Mouse (Mus musculus) intestine, embryonic 14.5 days (tissue): ENCODE results near the gene Acer3. TPM values are rescaled to one million over a fixed set of nuclear protein-coding genes. Genes with fewer than 3 reads are reported as not detected.

ENCODE experiments used
- ATAC-seq: fragments of 200-750 bp; cut with Nextera tagmentation; replicated peaks from 2 replicates; pipeline ENCODE4 v1.8.0; 2017; ENCODE audit warnings: low read depth, moderate number of reproducible peaks, moderate TSS enrichment, moderate library complexity; ENCODE audit not compliant: low FRiP score, low TSS enrichment
- DNase-seq: peaks from one replicate; pipeline ENCODE4 v3.0.0-alpha.2; 2018; ENCODE audit warnings: low spot score
- H3K27ac ChIP-seq: fragments of 300-500 bp; sonication (generic); 2 replicates; pipeline ENCODE4 v1.5.1; 2014; ENCODE audit warnings: low read depth, mild to moderate bottlenecking, control low read depth
- H3K27me3 ChIP-seq: fragments of 300-500 bp; sonication (generic); replicated peaks from 2 replicates; pipeline ENCODE4 v1.6.1; 2014; ENCODE audit warnings: low read length, control low read depth; ENCODE audit not compliant: control insufficient read depth, insufficient read depth
- H3K36me3 ChIP-seq: fragments of 300-500 bp; sonication (generic); 2 replicates; pipeline ENCODE4 v1.6.1; 2014; ENCODE audit warnings: low read length, control low read depth; ENCODE audit not compliant: control insufficient read depth, insufficient read depth
- H3K4me1 ChIP-seq: fragments of 300-500 bp; sonication (generic); replicated peaks from 2 replicates; pipeline ENCODE4 v1.6.1; 2014; ENCODE audit warnings: low read length, control low read depth, mixed read lengths; ENCODE audit not compliant: control insufficient read depth, insufficient read depth
- H3K4me2 ChIP-seq: fragments of 300-500 bp; sonication (generic); 2 replicates; pipeline ENCODE4 v1.6.1; 2014; ENCODE audit warnings: low read length
- H3K4me3 ChIP-seq: fragments of 300-500 bp; sonication (generic); 2 replicates; pipeline ENCODE4 v1.5.1; 2014; ENCODE audit warnings: low read depth, low read length, control low read depth, mixed read lengths
- H3K9ac ChIP-seq: fragments of 300-500 bp; sonication (generic); 2 replicates; pipeline ENCODE4 v1.6.1; 2014; ENCODE audit warnings: mild to moderate bottlenecking, low read length
- H3K9me3 ChIP-seq: fragments of 300-500 bp; sonication (generic); 2 replicates; pipeline ENCODE4 v1.6.1; 2016; ENCODE audit warnings: low read length, control low read depth; ENCODE audit not compliant: control insufficient read depth
- WGBS: fragments of 180-500 bp; shearing (Covaris S2); extraction: QIAGEN DNeasy Blood & Tissue Kit; methylation state at CpG from one replicate; pipeline ENCODE4 v1.1.7; 2014; 5-methylcytosine and 5-hydroxymethylcytosine counted together
- polyA plus RNA-seq: library from polyadenylated mRNA; unstranded; fragments of >200 nt; fragmentation: Nextera tagmentation; extraction: Ambion mirVana; gene quantifications from 2 replicates; pipeline ENCODE4 v1.2.1, GENCODE M21; 2014

Gene Acer3
- polyA plus RNA-seq, 1 experiment from 2014 or later = 21.7 TPM

- Histone ChIP-seq H3K27ac (peak overlapping the region; percentile 55), H3K4me1 (peaks cover 38% of the 10 kb centered on the region), H3K4me2 (0 out of 2 replicates have a peak overlapping the region, but pooled peaks have one; percentile 24), H3K9me3 (no peaks in the 10 kb centered on the region), H3K36me3 (peaks cover 21% of the 10 kb centered on the region), H3K27me3 (no peaks in the 10 kb centered on the region), H3K9ac (no peak overlapping the region), H3K4me3 (no peak overlapping the region)
- DNase-seq (no peak), ATAC-seq (no peak)
- 31% methylated on average over 4 of the region's 4 CpGs for WGBS
Observed at GRCm38 (mm10) chr7:98354921-98355310, 33.9 kb upstream of the Acer3 start.

DNA sequence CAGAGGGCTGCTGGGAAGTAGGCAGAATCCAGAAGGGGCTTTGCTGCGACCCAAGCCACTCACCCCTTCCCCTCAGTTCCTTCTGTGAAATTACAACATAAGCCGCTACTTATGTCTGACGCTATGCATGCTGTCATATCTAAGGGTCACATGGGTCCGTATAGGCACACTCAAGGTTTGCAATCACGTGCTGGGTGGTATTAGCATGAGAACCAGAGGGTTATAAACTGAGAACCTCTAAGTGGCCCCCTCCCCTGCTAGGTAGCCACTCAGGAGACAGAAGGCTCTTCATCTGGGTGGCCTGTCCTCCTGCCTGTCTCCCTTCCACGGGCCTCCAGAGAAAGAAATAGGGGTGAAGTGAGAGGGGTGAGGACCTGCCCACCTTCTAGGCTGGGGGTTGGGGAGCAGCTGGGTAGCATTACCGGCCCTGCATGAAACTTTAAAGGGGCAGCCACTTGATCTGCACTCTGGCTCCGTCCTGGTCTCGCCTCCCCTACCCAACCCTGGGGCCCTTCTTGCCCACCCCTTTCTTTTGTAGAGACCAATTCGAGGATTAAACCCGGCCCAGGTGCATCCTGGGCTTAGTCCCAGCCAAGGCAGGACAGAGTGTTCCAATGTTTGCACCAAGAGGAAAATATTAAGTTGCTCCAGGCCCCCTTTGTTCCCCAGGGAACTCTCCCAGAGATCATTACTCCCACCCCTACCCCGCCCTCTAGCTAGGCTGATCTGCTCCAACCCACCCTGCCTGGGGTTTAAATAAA lies 33.3 kb upstream of the Acer3 start:
- H3K4me1 ChIP-seq = peaks cover 32% of the 10 kb centered on the region
- H3K4me2 ChIP-seq = peak overlapping the region; percentile 24; the same call in 1 of the 2 replicates
- DNase-seq (no peak), ATAC-seq (peak; percentile 37; the same call in 1 of the 2 replicates)
- peaks cover 22% of the 10 kb centered on the region for H3K36me3 ChIP-seq
- H3K9ac ChIP-seq = no peak overlapping the region
- no peaks in the 10 kb centered on the region for H3K27me3 ChIP-seq
- no peak overlapping the region for H3K4me3 ChIP-seq
- peak overlapping the region; percentile 55 for H3K27ac ChIP-seq
- no peaks in the 10 kb centered on the region for H3K9me3 ChIP-seq
- 18% methylated on average over 12 of the region's 12 CpGs for WGBS

DNA sequence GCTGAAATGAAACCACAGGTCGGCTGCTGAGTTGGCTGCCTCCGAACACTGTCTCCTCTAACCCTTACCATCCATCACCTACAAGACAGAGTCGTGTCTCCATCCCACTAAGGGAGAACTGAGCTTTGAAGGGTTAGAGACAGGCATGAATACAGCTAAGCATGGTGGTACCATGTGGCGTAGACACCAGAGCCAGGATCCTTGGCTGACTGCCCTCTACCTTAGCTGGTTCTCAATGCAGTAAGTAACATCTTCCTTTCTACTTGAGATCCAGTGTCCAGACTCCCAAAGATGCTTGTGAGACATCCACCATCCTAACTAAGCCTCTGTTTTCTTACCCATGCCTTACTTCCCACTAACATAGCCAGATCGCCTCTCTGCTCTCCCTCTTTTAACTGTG lies 32.6 kb upstream of the Acer3 start:
- H3K9me3 ChIP-seq = no peaks in the 10 kb centered on the region
- H3K4me2 ChIP-seq = no peak overlapping the region
- H3K4me3 ChIP-seq = no peak overlapping the region
- no peak overlapping the region for H3K27ac ChIP-seq
- H3K27me3 ChIP-seq = no peaks in the 10 kb centered on the region
- DNase-seq = no peak
- ATAC-seq = no peak
- H3K4me1 ChIP-seq = peaks cover 25% of the 10 kb centered on the region
- 79% methylated on average over 5 of the region's 5 CpGs for WGBS
- H3K36me3 ChIP-seq = peaks cover 22% of the 10 kb centered on the region
- no peak overlapping the region for H3K9ac ChIP-seq

DNA sequence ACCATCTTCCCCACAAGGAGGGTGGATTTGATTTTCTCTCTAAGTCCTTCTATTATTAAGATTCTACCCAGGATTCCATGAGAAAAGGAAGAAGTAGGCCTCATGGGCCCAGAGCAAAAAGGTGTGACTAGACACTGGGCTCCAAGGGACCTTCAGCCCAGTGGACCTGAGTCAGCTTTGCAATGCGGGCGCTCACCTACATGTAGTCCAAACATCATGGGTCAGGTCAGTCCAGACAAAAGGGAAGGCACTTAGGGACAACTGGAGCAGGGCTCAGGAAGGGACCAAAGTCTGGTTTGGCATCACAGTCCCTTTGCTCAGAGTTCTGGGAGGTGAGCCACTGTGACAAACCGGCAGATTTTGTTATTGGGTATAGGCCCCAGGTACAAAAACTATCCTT lies 30.5 kb upstream of the Acer3 start:
- Histone ChIP-seq H3K9me3 (no peaks in the 10 kb centered on the region), H3K36me3 (peaks cover 22% of the 10 kb centered on the region), H3K4me2 (no peak overlapping the region), H3K27me3 (no peaks in the 10 kb centered on the region), H3K4me1 (peaks cover 25% of the 10 kb centered on the region), H3K27ac (no peak overlapping the region), H3K4me3 (no peak overlapping the region), H3K9ac (no peak overlapping the region)
- no peak for DNase-seq
- WGBS = 99% methylated on average over 3 of the region's 3 CpGs
- no peak for ATAC-seq

DNA sequence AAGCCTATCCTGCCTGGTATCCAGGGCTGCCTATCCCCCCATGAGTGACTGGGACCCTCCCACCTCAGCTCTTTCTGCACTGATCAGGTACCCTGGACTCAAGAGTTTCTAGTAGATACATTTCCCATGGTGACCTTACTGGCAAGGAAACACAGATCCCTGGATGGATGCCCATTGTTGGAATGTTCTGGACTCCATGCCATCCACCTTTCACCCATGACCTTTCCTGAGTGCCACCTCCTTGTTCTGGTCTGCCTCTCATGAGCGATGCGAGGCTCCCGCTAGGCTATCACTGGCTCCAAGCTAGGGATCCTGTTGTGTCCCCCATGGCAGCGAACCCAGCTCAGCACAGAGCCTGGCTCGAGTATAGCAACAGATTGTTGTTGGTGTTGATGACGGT lies 28.8 kb upstream of the Acer3 start:
- Histone ChIP-seq H3K4me1 (peaks cover 10% of the 10 kb centered on the region), H3K9ac (no peak overlapping the region), H3K4me2 (no peak overlapping the region), H3K27ac (no peak overlapping the region), H3K36me3 (peaks cover 22% of the 10 kb centered on the region), H3K9me3 (no peaks in the 10 kb centered on the region), H3K27me3 (0 out of 2 replicates have a peak, but pooled peaks cover under 1% of the 10 kb centered on the region), H3K4me3 (no peak overlapping the region)
- WGBS = 90% methylated on average over 6 of the region's 6 CpGs
- ATAC-seq = no peak
- DNase-seq = no peak

- 22% methylated on average over 5 of the region's 5 CpGs for WGBS
- Histone ChIP-seq H3K4me1 (peaks cover 3% of the 10 kb centered on the region), H3K27me3 (0 out of 2 replicates have a peak, but pooled peaks cover 3% of the 10 kb centered on the region)
Observed at GRCm38 (mm10) chr7:98349096-98349495, 28.1 kb upstream of the Acer3 start.

GRCm38 (mm10) chr7:98348043-98348442 lies 27.0 kb upstream of the Acer3 start:
- 0 out of 2 replicates have a peak, but pooled peaks cover 3% of the 10 kb centered on the region for H3K27me3 ChIP-seq
- WGBS = 50% methylated on average over 7 of the region's 7 CpGs
- no peak overlapping the region for H3K4me2 ChIP-seq

More at GRCm38 (mm10) chr7:98349096-98349495, 28.1 kb upstream of the Acer3 start:
- H3K9me3 ChIP-seq = no peaks in the 10 kb centered on the region
- peaks cover 22% of the 10 kb centered on the region for H3K36me3 ChIP-seq
- ATAC-seq (no peak), DNase-seq (peak; percentile 96)
- H3K4me2 ChIP-seq = no peak overlapping the region
- H3K27ac ChIP-seq = no peak overlapping the region
- no peak overlapping the region for H3K4me3 ChIP-seq
- no peak overlapping the region for H3K9ac ChIP-seq

DNA sequence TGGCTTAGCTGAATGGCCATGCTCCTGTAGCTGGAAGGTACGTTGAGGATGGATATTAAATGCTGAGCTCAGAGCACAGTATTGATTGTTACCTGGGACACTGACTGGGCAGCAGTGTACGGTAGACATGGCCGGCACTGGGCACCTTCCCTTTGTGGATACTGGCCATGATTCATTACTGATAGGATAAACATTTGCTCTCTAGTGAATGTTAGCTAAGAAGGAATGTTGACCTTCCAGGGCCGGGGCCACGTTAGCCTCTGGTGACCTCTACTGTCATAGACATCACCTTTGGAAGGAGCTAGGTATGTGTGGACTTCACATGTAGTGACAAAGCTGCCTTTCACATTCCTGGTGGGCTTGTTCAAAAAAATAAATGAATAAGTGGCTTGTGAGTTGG lies 26.5 kb upstream of the Acer3 start:
- no peak overlapping the region for H3K27ac ChIP-seq
- DNase-seq (no peak), ATAC-seq (no peak)
- H3K27me3 ChIP-seq = 0 out of 2 replicates have a peak, but pooled peaks cover 6% of the 10 kb centered on the region
- H3K36me3 ChIP-seq = peaks cover 17% of the 10 kb centered on the region
- no peak overlapping the region for H3K4me2 ChIP-seq
- WGBS = 29% methylated on average over 5 of the region's 5 CpGs
- H3K9ac ChIP-seq = no peak overlapping the region
- no peak overlapping the region for H3K4me3 ChIP-seq
- H3K9me3 ChIP-seq = no peaks in the 10 kb centered on the region
- no peaks in the 10 kb centered on the region for H3K4me1 ChIP-seq

More at GRCm38 (mm10) chr7:98348043-98348442, 27.0 kb upstream of the Acer3 start:
- no peaks in the 10 kb centered on the region for H3K4me1 ChIP-seq
- no peak overlapping the region for H3K27ac ChIP-seq
- no peak overlapping the region for H3K4me3 ChIP-seq
- H3K9me3 ChIP-seq = no peaks in the 10 kb centered on the region
- H3K36me3 ChIP-seq = peaks cover 22% of the 10 kb centered on the region
- ATAC-seq = no peak
- DNase-seq = peak; percentile 83
- no peak overlapping the region for H3K9ac ChIP-seq

DNA sequence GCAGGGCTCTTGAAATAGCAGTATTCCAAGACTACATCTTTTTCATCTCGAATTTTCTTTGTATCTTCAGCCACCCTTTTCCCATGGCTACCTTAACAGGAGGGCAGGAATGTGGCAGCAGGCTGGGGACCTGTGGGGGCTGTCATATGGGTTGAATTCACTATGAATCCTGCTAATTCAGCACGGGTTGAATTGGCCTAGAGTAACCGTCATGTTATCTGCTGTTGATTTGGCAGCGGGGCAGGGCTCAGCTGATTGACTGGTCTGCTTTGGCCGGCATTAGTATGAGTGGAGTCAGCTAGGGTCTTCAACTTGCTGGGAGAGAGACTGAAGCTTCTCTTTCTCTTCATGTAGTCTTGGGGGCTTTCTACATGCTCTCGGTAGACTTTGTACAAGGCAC lies 24.0 kb upstream of the Acer3 start:
- Histone ChIP-seq H3K27ac (no peak overlapping the region), H3K27me3 (0 out of 2 replicates have a peak, but pooled peaks cover 6% of the 10 kb centered on the region), H3K9me3 (no peaks in the 10 kb centered on the region), H3K9ac (no peak overlapping the region), H3K4me2 (no peak overlapping the region), H3K4me3 (no peak overlapping the region), H3K4me1 (no peaks in the 10 kb centered on the region), H3K36me3 (0 out of 2 replicates have a peak, but pooled peaks cover 2% of the 10 kb centered on the region)
- DNase-seq (no peak), ATAC-seq (no peak)
- 61% methylated on average over 6 of the region's 6 CpGs for WGBS
